Mouse (Mus musculus): ENCODE results near the gene Rcor1.

The Rcor1 gene

DNA sequence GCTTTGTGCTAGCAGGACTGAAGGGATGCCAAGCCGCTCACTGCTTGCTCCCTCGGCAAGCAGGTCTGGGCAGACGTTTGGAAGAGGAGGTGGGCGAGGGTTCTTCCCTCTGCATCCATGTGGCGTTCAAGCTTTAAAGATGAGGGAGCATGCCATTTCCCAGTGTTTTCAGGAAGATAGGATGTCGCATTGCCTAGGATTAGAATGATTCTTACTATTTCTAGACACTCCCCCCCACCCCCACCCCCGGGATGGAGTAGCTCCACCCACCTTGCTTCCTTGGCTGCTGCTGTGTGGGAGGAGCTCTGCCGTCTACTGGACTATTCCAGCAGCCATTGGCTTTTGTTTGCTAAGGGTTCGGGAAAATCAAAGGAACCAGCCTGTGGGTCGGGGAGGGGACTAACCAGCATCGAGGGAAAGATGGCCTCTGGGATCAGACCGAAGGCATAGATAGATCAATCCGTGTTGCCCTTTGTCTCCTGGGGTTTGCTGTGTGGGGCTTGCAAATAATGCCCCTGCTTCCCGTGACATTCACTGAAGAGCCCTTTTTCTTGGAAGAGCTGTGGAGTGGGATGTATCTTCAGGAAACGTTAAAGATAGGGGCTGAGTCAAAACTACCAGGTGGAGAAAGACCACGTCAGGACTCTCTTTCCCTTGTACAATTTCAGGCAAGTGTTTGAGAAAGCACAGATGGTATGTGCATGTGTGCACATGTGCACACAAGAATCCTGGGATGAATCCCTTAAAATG, 123.3 kb downstream of the Rcor1 start:
- DNase-seq (ENCODE audit: low read depth), result no peak

DNA sequence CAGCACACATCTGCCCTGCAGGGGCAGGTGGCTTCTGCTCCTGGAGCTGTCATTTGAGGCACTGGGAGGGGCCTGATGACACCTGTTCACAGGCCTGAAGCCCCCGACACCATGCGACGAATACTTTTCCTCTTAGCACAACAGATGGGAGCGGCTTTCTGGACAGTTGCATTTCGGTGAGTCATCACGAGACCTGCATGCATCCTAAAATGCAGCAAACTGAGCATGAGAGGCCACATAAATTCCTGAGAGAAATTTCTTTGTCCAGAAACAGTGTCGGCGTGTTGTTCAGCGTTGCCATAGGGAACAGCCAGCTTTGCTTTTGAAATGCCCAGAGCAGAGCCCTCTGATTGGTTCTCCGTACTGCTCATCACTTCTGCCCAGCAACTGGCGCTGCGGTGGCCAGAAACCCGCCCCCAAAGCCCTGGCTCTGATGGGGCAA, 125.2 kb downstream of the Rcor1 start:
- peak; percentile 83 for DNase-seq (ENCODE audit: low read depth)

DNA sequence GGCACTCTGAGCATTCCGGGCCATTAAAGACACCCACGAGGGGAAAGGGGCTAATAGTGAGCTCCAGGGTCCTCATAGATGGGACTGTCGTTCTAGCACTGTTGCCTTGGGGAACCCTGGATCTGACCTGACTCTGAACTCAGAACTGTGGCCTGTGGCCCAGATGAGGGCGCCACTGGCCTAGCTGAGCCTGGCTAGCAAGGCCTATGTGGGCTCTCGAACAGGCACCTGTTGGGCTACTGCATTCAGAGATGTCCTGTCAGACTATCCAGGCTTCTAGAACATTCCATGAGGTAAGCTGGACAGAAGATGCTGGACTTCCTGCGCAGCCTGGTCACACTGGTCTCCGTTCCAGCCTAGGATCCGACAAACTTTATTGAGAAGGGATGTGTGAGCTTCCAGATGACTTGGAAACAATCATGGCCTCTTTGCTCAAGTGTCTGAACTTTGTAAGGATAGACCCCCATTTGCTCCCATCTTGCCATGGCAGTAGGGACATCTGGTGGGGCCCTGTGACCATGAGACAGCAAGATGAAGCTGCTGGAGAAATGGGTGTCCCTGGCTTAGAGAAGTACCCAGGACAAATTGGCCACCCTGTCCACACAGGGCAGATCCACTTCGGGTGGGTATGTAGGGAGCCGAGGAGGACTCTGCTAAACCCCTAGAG, 126.1 kb downstream of the Rcor1 start:
- peak; percentile 65 for DNase-seq (ENCODE audit: low read depth)

All from c-Kit-positive CD71-positive TER-119-negative erythroid progenitor cells, embryonic 14.5 days (primary cell).